Mouse (Mus musculus): Measurements from ENCODE around the gene Slc39a3. TPM values are rescaled to one million over a fixed set of nuclear protein-coding genes. Genes with fewer than 3 reads are reported as not detected.

Gene Slc39a3
- polyA plus RNA-seq, 1 experiment from 2014 or later = 17.4 TPM

DNA sequence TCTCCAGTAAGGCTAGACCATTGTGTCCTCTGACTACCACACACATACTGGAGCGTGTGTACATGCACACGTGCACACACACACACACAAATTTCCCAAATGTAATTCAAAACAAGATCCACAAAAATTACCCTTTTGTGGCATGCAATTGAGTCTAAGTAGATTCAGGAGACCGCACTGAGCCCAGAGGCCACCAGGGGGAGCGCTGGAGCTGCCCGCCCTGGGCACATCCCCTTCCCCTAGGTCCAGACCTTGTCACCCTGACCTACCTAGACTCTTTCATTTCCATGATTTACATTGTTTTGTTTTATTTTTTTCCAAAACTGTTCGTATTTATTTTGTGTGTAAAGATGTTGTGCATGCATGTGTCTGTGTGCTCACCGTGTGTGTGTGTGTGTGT, 20.6 kb downstream of the Slc39a3 start:
- Histone ChIP-seq H3K9me3 (replicated peaks) (no peaks in the 10 kb centered on the region), H3K27ac (replicated peaks) (no peak overlapping the region), H3K27me3 (ENCODE audit: low read depth, poor library complexity, severe bottlenecking) (peaks cover 18% of the 10 kb centered on the region), H3K4me1 (peaks cover 28% of the 10 kb centered on the region), H3K36me3 (no peaks in the 10 kb centered on the region), H3K4me3 (no peak overlapping the region)
- WGBS = 4% methylated on average over 7 of the region's 7 CpGs
- peak; percentile 63 for DNase-seq (ENCODE audit: low spot score)

DNA sequence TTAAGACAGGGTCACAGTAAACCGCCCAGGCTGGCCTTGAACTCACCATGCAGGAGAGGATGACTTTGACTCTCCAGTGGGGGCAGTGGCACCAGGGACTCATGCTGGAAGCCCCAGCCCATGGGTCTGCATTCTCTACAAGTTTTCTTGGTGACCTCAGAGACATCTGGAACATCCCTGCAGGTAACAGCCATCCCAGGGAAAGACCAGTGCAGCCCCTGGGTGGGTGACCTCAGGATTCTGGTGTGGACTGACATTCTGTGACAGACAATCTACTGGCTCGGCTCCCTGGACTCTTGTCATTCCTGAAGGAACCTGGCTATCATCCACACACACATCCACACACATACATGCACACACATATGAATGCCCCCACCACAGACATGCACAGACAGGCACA, 21.6 kb downstream of the Slc39a3 start:
- Histone ChIP-seq H3K4me1 (peaks cover 26% of the 10 kb centered on the region), H3K4me3 (no peak overlapping the region), H3K9me3 (replicated peaks) (no peaks in the 10 kb centered on the region), H3K27ac (replicated peaks) (no peak overlapping the region), H3K27me3 (ENCODE audit: low read depth, poor library complexity, severe bottlenecking) (peaks cover 9% of the 10 kb centered on the region), H3K36me3 (no peaks in the 10 kb centered on the region)
- WGBS = 93% methylated on average over 2 of the region's 2 CpGs
- no peak for DNase-seq (ENCODE audit: low spot score)

DNA sequence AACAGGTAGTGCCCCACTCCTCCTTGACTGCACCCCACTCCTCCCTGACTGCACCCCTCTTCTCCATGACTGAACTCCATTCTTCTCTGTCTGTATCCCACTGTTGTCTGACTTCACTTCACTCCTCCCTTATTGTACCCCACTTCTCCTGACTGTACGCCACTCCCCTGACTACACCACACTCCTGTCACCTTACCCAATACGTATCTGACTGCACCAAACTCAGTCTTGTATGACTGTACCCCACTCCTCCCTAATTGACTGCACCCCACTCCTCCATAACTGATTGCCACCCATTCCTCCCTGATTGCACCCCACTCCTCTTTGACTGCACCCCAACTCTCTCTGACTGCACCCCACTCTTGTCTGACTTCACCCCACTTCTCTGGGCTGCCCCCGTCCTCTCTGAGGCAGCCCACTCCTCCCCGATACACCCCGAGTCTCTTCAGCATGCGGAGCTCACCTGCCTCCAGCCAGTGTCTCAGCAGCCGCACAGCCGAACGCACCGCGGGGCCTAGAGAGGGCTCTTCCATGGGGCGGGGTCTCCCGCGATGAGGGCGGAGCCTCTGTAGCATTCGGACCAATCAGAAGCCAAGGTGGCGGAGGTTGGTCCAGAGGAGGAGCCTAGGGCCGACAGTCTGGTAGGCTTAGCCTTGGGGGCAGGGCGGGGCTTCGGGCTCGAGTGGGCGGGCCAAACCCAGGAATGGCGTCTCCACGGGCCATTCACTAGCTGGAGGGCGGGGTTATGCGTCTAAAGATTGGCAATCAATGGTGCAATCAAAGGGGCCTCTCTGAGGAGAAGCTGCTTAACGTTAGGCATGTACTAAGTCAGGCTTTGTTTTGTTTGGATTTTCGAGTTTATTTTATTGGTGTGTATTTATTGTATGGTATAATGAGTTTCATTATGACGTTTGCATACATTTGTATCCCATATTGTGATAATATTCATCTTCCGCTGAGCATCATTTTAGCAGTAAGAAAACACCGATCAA, 22.5 kb downstream of the Slc39a3 start, which contains the start of gene Gng7:
TSS of gene Gng7 (minus strand) at position 553 of the 992 bp plus-strand sequence.
- Histone ChIP-seq H3K4me1 (peaks cover 25% of the 10 kb centered on the region), H3K4me3 (peak within 1 kb of the TSS; percentile 56), H3K27ac (replicated peaks) (peak within 1 kb of the TSS; percentile 76), H3K36me3 (no peaks in the 10 kb centered on the region), H3K9me3 (replicated peaks) (no peaks in the 10 kb centered on the region), H3K27me3 (ENCODE audit: low read depth, poor library complexity, severe bottlenecking) (peaks cover 8% of the 10 kb centered on the region; the same call in 1 of the 2 replicates)
- 10% methylated on average over 31 of the region's 31 CpGs for WGBS
- DNase-seq (ENCODE audit: low spot score) = peak; percentile 99

DNA sequence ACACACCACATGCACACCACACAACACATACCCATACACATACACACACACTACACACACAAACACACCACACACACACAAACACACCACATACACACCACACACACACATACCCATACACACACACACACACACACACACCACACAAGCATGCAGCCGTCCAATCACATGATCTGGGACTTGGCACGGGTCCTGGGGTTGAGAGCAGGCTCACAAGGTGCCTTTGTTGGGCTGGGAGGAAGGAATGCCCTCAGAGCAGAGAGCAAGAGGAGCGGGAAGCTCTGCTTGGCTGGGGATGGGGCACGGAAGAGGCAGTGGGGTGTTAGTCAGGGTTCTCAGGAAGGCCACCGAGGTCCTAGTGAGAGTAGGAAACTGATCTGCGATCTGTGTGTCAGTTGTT, 26.4 kb downstream of the Slc39a3 start:
- DNase-seq (ENCODE audit: low spot score) = no peak
- Histone ChIP-seq H3K27me3 (ENCODE audit: low read depth, poor library complexity, severe bottlenecking) (peaks cover 8% of the 10 kb centered on the region; the same call in 1 of the 2 replicates), H3K27ac (replicated peaks) (no peak overlapping the region), H3K4me1 (peaks cover 22% of the 10 kb centered on the region), H3K36me3 (no peaks in the 10 kb centered on the region), H3K9me3 (replicated peaks) (no peaks in the 10 kb centered on the region), H3K4me3 (no peak overlapping the region)
- WGBS = 79% methylated on average over 6 of the region's 6 CpGs

DNA sequence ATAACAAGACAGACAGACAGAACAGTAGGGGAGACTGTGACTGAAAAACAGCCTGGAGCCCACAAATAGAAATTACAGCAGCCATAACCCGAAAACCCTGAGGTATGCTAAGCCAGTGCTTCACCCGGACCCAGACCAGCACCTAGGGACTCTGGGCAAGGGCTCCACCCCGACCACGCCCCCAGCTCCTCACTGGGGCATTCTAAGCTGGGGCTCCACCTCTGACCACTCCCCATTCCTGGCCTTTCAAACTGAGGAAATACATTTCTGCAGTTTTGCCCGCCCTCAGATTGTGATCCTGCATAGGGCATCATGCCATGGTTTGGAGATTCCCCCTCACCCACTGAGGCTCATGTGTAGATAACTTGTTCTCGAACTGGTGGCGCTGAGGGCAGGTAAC, 30.0 kb downstream of the Slc39a3 start:
- Histone ChIP-seq H3K4me1 (peaks cover 7% of the 10 kb centered on the region; the same call in 1 of the 2 replicates), H3K4me3 (no peak overlapping the region), H3K27ac (replicated peaks) (no peak overlapping the region), H3K9me3 (replicated peaks) (no peaks in the 10 kb centered on the region), H3K27me3 (ENCODE audit: low read depth, poor library complexity, severe bottlenecking) (no peaks in the 10 kb centered on the region), H3K36me3 (no peaks in the 10 kb centered on the region)
- DNase-seq (ENCODE audit: low spot score) = no peak
- WGBS = 31% methylated on average over 7 of the region's 7 CpGs

DNA sequence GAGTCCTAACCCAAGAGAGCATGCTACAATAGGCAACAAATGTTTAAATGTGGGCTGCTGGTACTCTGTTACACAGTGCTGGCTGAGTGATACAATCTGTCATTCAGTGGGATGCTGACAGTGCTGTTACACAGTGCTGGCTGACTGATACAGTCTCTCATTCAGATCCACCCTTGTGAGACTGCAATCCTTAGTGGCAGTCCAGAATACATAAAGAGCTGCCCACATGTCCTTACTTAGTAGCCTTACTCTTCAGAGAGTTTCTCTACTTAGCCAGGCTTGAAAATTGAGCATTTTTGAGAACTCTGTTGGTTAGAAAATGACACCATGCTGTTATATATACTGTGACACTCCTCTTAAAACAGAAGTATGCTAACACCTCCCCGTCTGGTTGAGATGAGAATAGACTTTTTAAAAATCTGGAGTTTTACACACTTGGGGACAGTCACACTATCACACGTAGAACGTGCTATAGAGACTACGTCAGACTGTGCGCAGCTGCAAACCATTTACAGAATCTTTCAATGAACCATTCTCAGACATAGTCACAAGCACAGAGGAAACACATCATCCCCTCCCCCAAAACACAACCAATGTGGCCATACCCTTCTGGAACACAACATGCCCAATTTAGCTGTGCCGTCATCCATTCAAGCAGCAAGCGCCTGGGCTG, 31.1 kb downstream of the Slc39a3 start:
- DNase-seq (ENCODE audit: low spot score) = no peak
- Histone ChIP-seq H3K4me3 (no peak overlapping the region), H3K36me3 (no peaks in the 10 kb centered on the region), H3K27ac (replicated peaks) (no peak overlapping the region), H3K9me3 (replicated peaks) (no peaks in the 10 kb centered on the region), H3K4me1 (peaks cover 15% of the 10 kb centered on the region), H3K27me3 (ENCODE audit: low read depth, poor library complexity, severe bottlenecking) (peaks cover 8% of the 10 kb centered on the region)
- 90% methylated on average over 7 of the region's 7 CpGs for WGBS

DNA sequence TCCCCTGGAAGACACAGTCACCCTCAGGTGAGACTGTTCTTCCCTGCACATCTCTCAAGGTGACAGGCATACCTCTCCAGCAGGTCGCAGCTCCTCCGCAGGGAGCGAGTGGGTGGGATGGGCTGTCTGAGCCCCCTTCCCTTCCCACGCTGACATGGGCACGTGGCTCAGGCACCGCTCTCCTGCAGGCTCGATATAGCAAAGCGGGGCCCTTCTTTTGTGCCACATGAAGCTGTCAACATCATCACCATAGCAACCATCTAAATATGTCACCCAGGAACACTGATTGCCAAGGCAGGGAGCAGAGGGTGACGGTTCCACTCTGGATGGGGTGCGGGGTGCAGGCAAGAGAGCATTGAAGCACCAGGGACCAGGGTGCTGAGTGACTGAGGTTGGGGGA, 36.1 kb downstream of the Slc39a3 start:
- H3K9me3 ChIP-seq (replicated peaks) = no peaks in the 10 kb centered on the region
- H3K27me3 ChIP-seq (ENCODE audit: low read depth, poor library complexity, severe bottlenecking) = peaks cover 29% of the 10 kb centered on the region
- no peak for DNase-seq (ENCODE audit: low spot score)
- no peaks in the 10 kb centered on the region for H3K36me3 ChIP-seq
- H3K4me3 ChIP-seq = 0 out of 2 replicates have a peak overlapping the region, but pooled peaks have one; percentile 5
- peaks cover 32% of the 10 kb centered on the region for H3K4me1 ChIP-seq
- WGBS = 59% methylated on average over 10 of the region's 10 CpGs
- no peak overlapping the region for H3K27ac ChIP-seq (replicated peaks)

DNA sequence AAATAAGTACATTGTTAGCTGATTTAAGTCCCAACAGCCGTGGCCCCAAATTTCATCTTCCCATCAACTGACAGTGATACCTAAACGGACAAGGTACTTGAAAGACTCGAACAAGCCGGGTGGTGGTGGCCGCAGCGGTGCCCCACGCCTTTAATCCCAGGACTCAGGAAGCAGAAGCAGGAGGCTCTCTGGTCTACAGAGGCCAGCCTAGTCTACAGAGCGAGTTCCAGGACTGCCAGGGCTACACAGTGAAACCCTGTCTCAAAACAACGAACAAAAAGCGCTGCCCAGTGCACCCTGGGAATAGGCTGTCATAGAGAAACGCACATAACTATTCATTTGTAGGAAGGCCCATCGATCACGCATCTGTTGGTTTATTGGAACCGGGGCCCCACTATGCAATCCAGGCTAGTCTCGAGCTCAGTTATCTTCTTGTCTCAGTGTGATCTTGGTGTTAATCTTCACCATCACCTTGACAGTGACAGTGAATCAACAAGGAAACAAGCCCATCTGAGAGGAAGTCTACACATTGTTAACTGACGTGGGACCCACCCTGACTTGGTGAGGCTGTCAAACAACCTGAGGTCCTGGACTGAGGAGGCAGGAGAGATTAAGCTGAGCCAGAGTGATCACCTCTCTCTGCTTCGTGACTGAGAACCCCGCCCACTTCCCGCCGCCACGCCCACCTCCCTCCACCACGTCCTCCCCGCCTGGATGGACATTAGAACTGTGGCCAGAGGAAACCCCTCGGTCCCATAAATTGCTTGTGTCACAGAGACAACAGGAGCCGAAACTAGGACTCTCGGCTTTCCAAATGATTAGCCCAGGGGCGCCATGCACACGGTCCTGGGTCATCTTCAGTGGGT, 36.8 kb downstream of the Slc39a3 start:
- H3K9me3 ChIP-seq (replicated peaks) = no peaks in the 10 kb centered on the region
- no peak overlapping the region for H3K27ac ChIP-seq (replicated peaks)
- H3K4me3 ChIP-seq = 0 out of 2 replicates have a peak overlapping the region, but pooled peaks have one; percentile 5
- peaks cover 32% of the 10 kb centered on the region for H3K4me1 ChIP-seq
- no peak for DNase-seq (ENCODE audit: low spot score)
- 51% methylated on average over 28 of the region's 28 CpGs for WGBS
- H3K36me3 ChIP-seq = no peaks in the 10 kb centered on the region
- H3K27me3 ChIP-seq (ENCODE audit: low read depth, poor library complexity, severe bottlenecking) = peaks cover 29% of the 10 kb centered on the region

DNA sequence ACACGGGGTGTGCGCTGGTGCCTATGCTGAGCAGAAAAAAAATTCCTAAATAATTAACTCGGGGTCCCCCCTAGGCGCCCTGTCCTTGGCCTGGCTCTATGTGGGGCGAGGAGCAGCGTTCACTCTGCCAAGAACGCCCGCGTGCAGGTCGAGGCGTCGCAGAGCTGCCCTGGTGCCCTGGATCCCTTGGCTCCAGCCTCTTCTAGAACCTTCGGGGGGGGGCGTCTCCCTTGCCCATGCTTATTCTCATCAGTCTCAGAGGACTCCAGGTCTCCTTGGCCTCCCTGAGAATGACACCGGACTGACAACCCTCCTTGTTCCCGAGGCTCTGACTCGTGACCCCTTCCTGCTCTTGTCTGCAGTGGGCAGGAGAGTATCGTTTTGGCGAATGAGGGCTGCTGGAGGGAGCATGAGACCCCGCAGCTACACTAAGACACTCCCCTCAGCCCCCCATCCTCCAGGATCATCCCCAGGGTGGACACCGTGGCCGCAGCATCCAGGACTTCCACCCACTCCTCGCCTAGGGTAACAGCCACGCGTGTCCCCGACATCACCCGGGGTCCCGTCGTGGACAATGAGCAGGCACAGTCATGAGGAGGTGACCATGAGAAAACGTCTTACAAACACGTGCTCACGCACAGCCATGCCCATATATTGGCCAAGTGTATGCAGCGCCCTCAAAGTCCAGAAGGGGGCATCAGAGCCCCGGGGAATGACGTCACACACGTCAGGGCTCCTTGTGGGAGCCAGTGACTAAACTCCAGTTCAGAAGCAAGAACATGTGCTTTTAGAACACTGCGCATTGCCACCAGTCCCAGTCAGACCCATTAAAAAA, 37.6 kb downstream of the Slc39a3 start:
- WGBS = 34% methylated on average over 37 of the region's 37 CpGs
- Histone ChIP-seq H3K36me3 (no peaks in the 10 kb centered on the region), H3K4me1 (peaks cover 37% of the 10 kb centered on the region), H3K27ac (replicated peaks) (peak overlapping the region; percentile 49), H3K27me3 (ENCODE audit: low read depth, poor library complexity, severe bottlenecking) (peaks cover 29% of the 10 kb centered on the region), H3K9me3 (replicated peaks) (no peaks in the 10 kb centered on the region), H3K4me3 (peak overlapping the region; percentile 16; the same call in 1 of the 2 replicates)
- DNase-seq (ENCODE audit: low spot score) = peak; percentile 85

DNA sequence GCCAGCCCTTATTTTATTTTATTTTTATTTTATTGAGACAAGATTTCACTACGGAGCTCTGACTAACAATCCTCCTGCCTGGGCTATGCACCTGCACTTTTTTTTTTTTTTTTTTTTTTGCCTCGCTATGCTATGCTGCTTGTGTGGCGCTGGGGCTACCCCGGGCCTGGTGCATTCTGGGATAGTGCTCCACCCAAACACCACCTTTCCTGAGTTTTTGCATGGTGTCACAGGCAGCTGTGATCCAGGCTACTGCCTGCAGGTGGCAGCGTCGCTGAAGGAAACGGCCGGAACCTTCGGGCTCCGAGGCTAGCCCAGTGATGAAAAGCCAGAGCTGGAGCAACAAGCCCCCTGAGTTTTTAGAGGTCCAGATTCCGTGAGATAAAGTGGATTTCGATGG, 38.4 kb downstream of the Slc39a3 start:
- Histone ChIP-seq H3K4me3 (no peak overlapping the region), H3K27me3 (ENCODE audit: low read depth, poor library complexity, severe bottlenecking) (peaks cover 31% of the 10 kb centered on the region), H3K9me3 (replicated peaks) (no peaks in the 10 kb centered on the region), H3K27ac (replicated peaks) (no peak overlapping the region), H3K4me1 (peaks cover 37% of the 10 kb centered on the region), H3K36me3 (no peaks in the 10 kb centered on the region)
- 24% methylated on average over 12 of the region's 12 CpGs for WGBS
- DNase-seq (ENCODE audit: low spot score) = peak; percentile 57

DNA sequence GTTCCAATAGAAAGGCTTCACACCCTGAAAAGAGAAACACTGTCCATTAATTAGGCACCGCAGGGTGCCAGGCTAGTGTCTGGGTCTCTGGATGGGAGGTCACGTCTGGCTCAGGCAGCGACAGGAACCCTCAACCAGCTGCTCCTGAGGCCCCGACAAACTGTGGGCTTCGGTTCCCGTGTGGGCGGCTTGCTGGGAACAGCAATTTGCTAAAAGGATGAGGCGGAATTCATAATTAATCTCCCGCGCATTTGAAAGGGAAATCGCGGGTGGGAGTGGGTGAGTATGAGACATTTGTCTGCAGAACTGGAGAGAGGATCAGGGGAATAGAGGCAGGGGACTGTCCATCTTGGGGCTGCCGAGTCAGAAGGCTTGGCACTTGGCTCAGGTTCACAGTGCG, 39.2 kb downstream of the Slc39a3 start:
- peaks cover 40% of the 10 kb centered on the region for H3K4me1 ChIP-seq

More for the DNA sequence above, 39.2 kb downstream of the Slc39a3 start:
- no peak for DNase-seq (ENCODE audit: low spot score)
- Histone ChIP-seq H3K27me3 (ENCODE audit: low read depth, poor library complexity, severe bottlenecking) (peaks cover 34% of the 10 kb centered on the region), H3K9me3 (replicated peaks) (no peaks in the 10 kb centered on the region), H3K27ac (replicated peaks) (no peak overlapping the region), H3K4me3 (no peak overlapping the region), H3K36me3 (no peaks in the 10 kb centered on the region)
- WGBS = 48% methylated on average over 14 of the region's 14 CpGs
